Mouse (Mus musculus) embryonic fibroblast, embryonic 13.5 days (primary cell): ENCODE results near the gene Il17rc.

Source experiments
- CTCF ChIP-seq: IDR thresholded peaks from 2 replicates; pipeline ENCODE4 v1.5.1; 2011; ENCODE audit warnings: mild to moderate bottlenecking, control low read depth, low read length, moderate library complexity, borderline replicate concordance; ENCODE audit not compliant: insufficient read depth
- POLR2A ChIP-seq: IDR thresholded peaks from 2 replicates; pipeline ENCODE4 v1.6.1; 2011; ENCODE audit warnings: low read depth, mild to moderate bottlenecking, control low read depth, low read length, moderate library complexity

DNA sequence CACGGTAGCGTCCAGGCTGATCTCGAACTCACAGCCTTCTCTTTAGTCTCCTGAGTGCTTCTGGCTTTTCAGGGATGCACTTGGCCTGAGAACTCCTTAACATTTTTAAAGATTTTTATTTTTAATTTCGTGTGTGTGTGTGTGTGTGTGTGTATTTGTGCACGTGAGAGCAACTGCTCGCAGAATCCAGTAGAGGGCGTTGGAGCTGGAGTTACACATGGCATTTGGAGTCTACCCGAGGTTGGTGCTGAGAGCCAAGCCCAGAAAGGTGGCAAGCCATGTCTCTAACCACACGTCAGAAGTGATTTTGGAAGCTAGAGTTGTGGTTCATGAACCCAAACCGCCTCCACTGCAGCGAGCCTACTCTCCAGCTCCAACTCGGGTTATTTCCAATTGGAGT, 28.1 kb upstream of the Il17rc start:
- TF ChIP-seq CTCF, result no peak
- TF ChIP-seq POLR2A, result no peak
